Mouse (Mus musculus): Measurements from ENCODE around the gene Ece2.

DNA sequence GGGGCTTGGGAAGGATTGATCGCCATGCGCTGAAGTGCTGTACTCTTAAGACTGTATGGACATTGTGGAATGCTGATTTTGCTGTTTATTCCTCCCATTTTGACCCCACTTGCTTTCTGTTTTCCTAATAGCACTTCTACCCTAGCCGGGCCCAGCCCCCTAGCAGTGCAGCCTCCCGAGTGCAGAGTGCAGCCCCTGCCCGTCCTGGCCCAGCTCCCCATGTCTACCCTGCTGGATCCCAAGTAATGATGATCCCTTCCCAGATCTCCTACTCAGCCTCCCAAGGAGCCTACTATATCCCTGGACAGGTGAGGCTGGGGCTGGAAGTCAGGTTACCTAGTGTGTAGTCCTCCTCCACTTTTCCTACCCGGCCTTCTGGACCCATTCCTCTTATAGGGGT lies 45.6 kb downstream of the Ece2 start:
- no peak for TF ChIP-seq POLR2A (IDR thresholded peaks at IDR 0.05; ENCODE audit: extremely low read depth, insufficient read depth, low read length)
- no peak for TF ChIP-seq CTCF (IDR thresholded peaks at IDR 0.05; ENCODE audit: extremely low read depth, insufficient read depth, low read length)

Data from cortical plate, adult 2 months (tissue).